Mouse (Mus musculus): ENCODE data around the gene Syne3.

Gene Syne3

DNA sequence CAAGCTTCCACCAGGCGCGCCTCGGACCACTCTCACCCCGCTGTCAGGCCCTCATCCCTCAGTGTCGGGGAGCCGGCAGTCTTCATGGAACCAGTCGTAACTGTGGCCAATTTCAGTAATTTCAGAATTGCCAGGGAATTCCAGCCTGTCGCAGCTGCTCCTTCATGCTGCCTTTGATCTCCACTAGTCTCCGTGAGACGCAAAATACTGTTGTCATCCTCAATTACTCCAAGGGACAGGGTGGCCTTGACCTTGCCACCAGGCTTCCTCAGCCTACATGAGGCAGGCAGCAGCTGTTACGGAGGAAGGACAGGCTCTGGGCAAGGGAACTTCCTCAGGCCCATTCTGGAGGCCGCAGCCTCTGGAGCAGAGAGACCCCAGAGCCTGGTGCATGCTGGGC, 129.2 kb downstream of the Syne3 start:
- DNase-seq, result no peak

All from cerebellum, adult 9-10 months (tissue).